Mouse (Mus musculus): ENCODE results near the gene Fam207a. TPM values are rescaled to one million over a fixed set of nuclear protein-coding genes. Genes with fewer than 3 reads are reported as not detected.
A peak's percentile ranks its signal among the peaks of the same experiment; 100 is the strongest.

Fam207a gene
- polyA plus RNA-seq, 1 experiment = 30.5 TPM

DNA sequence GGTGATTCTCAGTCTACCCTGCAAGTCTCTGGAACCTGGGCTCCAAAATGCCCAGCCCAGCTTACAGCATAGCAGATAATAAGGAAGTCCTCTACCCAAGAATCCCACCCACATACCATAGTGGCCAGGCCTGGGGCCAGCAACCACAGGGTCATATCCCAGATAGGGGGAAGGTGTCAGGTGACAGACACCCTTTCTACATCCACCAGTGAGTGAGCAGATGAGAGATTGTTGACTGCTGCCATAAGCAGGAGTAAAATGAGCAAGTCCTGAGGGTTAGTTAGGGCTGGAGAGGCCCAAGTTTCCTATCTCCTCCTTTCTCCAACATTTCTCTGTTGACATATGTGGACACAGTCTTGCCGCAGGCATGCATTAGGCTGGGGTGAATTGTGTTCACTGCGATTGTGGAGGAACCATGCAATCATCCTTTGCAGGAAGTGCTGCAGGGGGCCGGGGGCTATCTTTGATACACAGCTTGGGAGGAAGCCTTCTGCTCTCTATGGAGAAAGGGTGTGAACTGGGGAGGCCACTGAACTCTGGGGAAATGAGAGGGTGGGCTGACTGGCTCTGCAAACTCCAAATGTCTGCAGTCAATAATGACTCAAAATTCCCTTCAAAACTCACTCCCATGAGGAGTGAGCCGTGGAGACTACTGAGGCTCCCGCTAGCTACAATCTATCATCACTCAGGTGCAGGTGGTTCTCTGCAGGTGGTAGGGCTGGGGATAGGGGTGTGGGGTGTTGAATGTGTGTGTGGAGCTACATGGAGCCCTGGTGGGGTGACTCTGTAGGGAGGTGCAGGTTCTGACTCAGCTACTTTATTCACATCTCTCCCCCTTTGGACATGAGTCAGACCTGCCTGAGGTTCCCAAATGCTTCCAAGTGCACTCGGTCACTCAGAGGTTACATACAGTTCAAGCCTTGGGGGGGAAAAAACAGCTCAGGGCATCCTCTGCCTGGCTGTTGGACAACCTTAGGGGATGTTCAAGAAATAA lies 15.7 kb upstream of the Fam207a start:
- DNase-seq = no peak

DNA sequence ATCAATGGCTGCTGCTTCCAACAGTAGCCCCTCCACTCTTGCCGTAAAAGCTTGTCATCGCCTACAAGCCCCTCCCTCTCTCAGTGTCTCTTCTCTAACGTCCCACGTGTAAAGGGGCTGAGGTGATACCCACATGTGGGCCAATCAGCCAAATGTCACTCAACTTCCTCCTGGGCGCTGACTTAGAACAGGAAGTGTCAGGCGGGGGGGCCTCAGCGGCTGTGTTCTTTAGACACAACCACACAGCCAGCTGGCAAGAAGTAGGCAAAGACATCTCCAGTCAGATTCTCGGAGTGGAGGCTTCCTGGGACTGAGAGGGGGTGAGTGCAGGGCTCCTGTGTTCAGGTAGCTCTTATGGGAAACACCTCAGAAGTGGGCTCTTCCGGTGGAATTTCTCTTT lies 14.6 kb upstream of the Fam207a start, which contains the start of gene Itgb2:
TSS of gene Itgb2 (plus strand) at position 113 of the 400 bp plus-strand sequence.
- Histone ChIP-seq H3K4me1 (ENCODE audit: control insufficient read depth, insufficient read depth, low read length) (no peaks in the 10 kb centered on the region), H3K36me3 (ENCODE audit: control insufficient read depth, insufficient read depth, low read length) (no peaks in the 10 kb centered on the region), H3K27ac (ENCODE audit: insufficient read depth, low read depth, low read length) (no peak within 1 kb of the TSS), H3K27me3 (replicated peaks; ENCODE audit: control insufficient read depth, insufficient read depth, low read length) (no peaks in the 10 kb centered on the region), H3K4me3 (ENCODE audit: insufficient read depth, low read depth, low read length) (no peak within 1 kb of the TSS; the same call in 1 of the 2 replicates)
- 53% methylated on average over 9 of the region's 9 CpGs for WGBS
- no peak for DNase-seq
- TF ChIP-seq CTCF (conservative IDR thresholded peaks at IDR 0.05; ENCODE audit: insufficient read depth, insufficient read length, low read depth, low read length) (no peak), POLR2A (IDR thresholded peaks at IDR 0.05; ENCODE audit: low read depth, low read length) (no peak)

More for the DNA sequence above, 15.7 kb upstream of the Fam207a start:
- H3K27me3 ChIP-seq (replicated peaks; ENCODE audit: control insufficient read depth, insufficient read depth, low read length) = no peaks in the 10 kb centered on the region
- no peak overlapping the region for H3K27ac ChIP-seq (ENCODE audit: insufficient read depth, low read depth, low read length)
- no peak for TF ChIP-seq CTCF (conservative IDR thresholded peaks at IDR 0.05; ENCODE audit: insufficient read depth, insufficient read length, low read depth, low read length)
- H3K4me1 ChIP-seq (ENCODE audit: control insufficient read depth, insufficient read depth, low read length) = no peaks in the 10 kb centered on the region
- WGBS = 71% methylated on average over 6 of the region's 6 CpGs
- no peak overlapping the region for H3K4me3 ChIP-seq (ENCODE audit: insufficient read depth, low read depth, low read length)
- H3K36me3 ChIP-seq (ENCODE audit: control insufficient read depth, insufficient read depth, low read length) = no peaks in the 10 kb centered on the region

DNA sequence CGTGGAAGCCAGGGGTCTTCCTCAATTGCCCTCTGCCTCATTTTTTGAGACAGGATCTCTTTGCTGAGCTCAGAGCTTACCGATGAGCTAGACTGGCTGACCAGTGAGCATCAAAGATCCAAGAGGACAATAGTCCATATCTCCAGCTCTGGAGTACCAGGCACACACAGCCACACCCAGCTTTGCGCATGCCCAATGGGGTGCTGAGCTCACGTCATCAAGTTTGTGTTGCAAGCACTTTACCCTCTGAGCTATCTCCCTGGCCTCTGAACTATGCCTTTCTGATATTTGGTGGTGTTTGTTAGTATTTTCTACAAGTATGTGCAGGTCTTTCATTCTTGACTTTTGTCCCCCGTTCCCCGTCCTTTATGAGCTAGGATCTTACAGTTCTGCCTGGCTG lies 13.0 kb upstream of the Fam207a start:
- no peak for DNase-seq
- Histone ChIP-seq H3K4me3 (ENCODE audit: insufficient read depth, low read depth, low read length) (no peak overlapping the region), H3K27ac (ENCODE audit: insufficient read depth, low read depth, low read length) (no peak overlapping the region), H3K36me3 (ENCODE audit: control insufficient read depth, insufficient read depth, low read length) (no peaks in the 10 kb centered on the region), H3K27me3 (replicated peaks; ENCODE audit: control insufficient read depth, insufficient read depth, low read length) (no peaks in the 10 kb centered on the region), H3K4me1 (ENCODE audit: control insufficient read depth, insufficient read depth, low read length) (no peaks in the 10 kb centered on the region)
- WGBS = 83% methylated on average over 6 of the region's 6 CpGs
- no peak for TF ChIP-seq POLR2A (IDR thresholded peaks at IDR 0.05; ENCODE audit: low read depth, low read length)
- no peak for TF ChIP-seq CTCF (conservative IDR thresholded peaks at IDR 0.05; ENCODE audit: insufficient read depth, insufficient read length, low read depth, low read length)

DNA sequence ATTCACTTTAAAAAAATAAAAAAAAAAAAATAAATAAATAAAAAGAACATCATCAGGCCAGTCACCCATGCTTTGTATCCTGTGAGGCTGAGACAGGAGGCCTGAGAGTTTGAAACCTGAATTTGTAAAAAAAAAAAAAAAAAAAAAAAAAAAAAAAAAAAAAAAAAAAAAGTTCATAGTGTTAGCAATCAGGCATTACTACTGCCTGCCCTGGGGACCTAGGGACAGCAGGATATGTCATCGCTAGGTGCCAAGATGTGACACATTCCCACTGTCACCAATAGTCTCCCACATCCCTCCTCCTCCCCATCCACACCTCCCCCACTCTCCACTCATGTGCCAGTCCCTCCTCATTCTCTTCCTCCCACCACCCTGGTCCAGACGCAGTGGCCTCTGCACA lies 10.9 kb upstream of the Fam207a start:
- WGBS = 43% methylated on average over 2 of the region's 2 CpGs

DNA sequence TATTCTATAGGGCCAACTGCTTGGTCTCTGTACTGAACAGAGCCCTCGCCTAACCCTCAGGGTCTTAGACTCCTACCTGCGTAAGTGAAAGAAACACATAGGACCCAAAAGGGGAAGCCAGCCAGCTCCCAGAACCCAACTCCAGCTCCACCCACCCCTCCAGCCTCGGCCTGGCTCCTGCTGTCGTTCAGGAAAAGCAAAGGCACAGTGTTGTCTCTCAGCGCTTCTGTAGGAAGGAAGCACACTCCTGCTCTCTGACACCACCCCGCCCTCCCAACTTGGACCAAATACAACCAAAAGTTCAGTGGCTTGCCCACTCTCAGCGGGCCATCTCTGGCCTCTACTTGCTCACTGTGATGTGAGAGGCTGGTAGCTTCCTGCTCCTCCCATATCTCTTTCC lies 7.7 kb upstream of the Fam207a start:
- Histone ChIP-seq H3K4me1 (ENCODE audit: control insufficient read depth, insufficient read depth, low read length) (no peaks in the 10 kb centered on the region), H3K27me3 (replicated peaks; ENCODE audit: control insufficient read depth, insufficient read depth, low read length) (no peaks in the 10 kb centered on the region), H3K4me3 (ENCODE audit: insufficient read depth, low read depth, low read length) (no peak overlapping the region), H3K27ac (ENCODE audit: insufficient read depth, low read depth, low read length) (0 out of 2 replicates have a peak overlapping the region, but pooled peaks have one; percentile 1), H3K36me3 (ENCODE audit: control insufficient read depth, insufficient read depth, low read length) (no peaks in the 10 kb centered on the region)
- DNase-seq = peak; percentile 75
- 67% methylated on average over 7 of the region's 7 CpGs for WGBS
- TF ChIP-seq POLR2A (IDR thresholded peaks at IDR 0.05; ENCODE audit: low read depth, low read length) = no peak
- TF ChIP-seq CTCF (conservative IDR thresholded peaks at IDR 0.05; ENCODE audit: insufficient read depth, insufficient read length, low read depth, low read length) = no peak

More for the DNA sequence above, 10.9 kb upstream of the Fam207a start:
- Histone ChIP-seq H3K27me3 (replicated peaks; ENCODE audit: control insufficient read depth, insufficient read depth, low read length) (no peaks in the 10 kb centered on the region), H3K36me3 (ENCODE audit: control insufficient read depth, insufficient read depth, low read length) (no peaks in the 10 kb centered on the region), H3K27ac (ENCODE audit: insufficient read depth, low read depth, low read length) (no peak overlapping the region), H3K4me3 (ENCODE audit: insufficient read depth, low read depth, low read length) (no peak overlapping the region), H3K4me1 (ENCODE audit: control insufficient read depth, insufficient read depth, low read length) (no peaks in the 10 kb centered on the region)
- DNase-seq = no peak
- TF ChIP-seq POLR2A (IDR thresholded peaks at IDR 0.05; ENCODE audit: low read depth, low read length) (no peak), CTCF (conservative IDR thresholded peaks at IDR 0.05; ENCODE audit: insufficient read depth, insufficient read length, low read depth, low read length) (no peak)

DNA sequence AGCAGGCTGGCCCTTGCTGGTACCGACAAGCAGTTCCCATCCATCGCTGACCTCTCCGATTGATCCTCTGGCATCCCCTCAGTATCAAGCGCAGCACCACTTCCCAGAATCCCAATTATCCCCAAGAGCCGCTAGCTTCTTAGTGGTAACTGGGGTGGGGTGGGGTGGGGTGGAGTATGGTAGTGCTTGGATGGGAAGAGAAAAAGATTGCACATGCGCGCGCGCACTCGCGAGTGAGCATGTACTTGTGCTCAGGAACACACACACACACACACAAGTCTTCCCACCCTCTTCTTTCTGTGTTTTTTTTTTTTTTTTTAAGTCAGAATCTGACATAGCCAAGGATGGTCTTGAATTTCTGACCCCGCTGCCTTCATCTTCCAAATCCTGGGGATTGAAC lies 7.2 kb upstream of the Fam207a start:
- WGBS = 53% methylated on average over 12 of the region's 12 CpGs
- no peak for TF ChIP-seq CTCF (conservative IDR thresholded peaks at IDR 0.05; ENCODE audit: insufficient read depth, insufficient read length, low read depth, low read length)
- no peak for TF ChIP-seq POLR2A (IDR thresholded peaks at IDR 0.05; ENCODE audit: low read depth, low read length)
- Histone ChIP-seq H3K36me3 (ENCODE audit: control insufficient read depth, insufficient read depth, low read length) (no peaks in the 10 kb centered on the region), H3K4me1 (ENCODE audit: control insufficient read depth, insufficient read depth, low read length) (no peaks in the 10 kb centered on the region), H3K27ac (ENCODE audit: insufficient read depth, low read depth, low read length) (no peak overlapping the region), H3K4me3 (ENCODE audit: insufficient read depth, low read depth, low read length) (no peak overlapping the region), H3K27me3 (replicated peaks; ENCODE audit: control insufficient read depth, insufficient read depth, low read length) (no peaks in the 10 kb centered on the region)
- DNase-seq = no peak

DNA sequence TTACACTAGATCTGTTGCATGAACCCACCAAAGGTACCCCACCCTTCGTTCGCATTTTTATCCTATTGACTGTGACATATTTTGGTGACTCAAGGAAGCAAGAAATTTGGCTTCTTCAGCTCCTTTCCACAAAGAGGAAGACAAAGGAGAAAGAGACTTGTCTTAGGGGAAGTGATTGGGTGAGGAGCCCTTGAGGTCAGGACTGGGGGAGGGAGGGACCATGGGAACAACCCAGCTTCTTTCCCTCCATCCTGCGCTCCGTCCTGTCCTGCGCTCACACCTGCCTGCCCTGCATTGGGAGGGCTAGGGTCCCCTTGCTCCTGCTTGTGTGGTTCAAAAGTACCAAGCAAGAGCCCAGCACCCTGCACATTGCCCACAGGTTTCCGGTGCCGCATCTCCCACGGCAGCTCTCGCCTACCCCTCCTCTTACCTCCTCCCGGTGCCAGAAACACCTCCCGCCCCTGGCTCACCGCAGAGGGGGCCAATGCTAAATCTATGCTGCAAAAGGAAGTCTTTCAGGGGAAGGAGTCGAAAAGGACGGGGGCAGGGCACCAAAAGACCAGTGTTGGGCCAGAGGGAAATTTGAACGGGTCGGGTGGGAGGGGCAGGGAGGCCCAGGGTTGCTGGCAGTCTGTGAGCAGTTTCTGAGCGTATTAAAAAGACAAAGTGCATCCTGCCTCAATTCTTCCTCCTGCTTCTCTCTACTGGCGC lies 6.6 kb upstream of the Fam207a start:
- Histone ChIP-seq H3K27me3 (replicated peaks; ENCODE audit: control insufficient read depth, insufficient read depth, low read length) (no peaks in the 10 kb centered on the region), H3K27ac (ENCODE audit: insufficient read depth, low read depth, low read length) (no peak overlapping the region), H3K4me1 (ENCODE audit: control insufficient read depth, insufficient read depth, low read length) (0 out of 2 replicates have a peak, but pooled peaks cover 5% of the 10 kb centered on the region), H3K36me3 (ENCODE audit: control insufficient read depth, insufficient read depth, low read length) (no peaks in the 10 kb centered on the region), H3K4me3 (ENCODE audit: insufficient read depth, low read depth, low read length) (no peak overlapping the region; the same call in 1 of the 2 replicates)
- DNase-seq = no peak
- 22% methylated on average over 18 of the region's 18 CpGs for whole genome bisulfite sequencing
- TF ChIP-seq CTCF (conservative IDR thresholded peaks at IDR 0.05; ENCODE audit: insufficient read depth, insufficient read length, low read depth, low read length) (no peak), POLR2A (IDR thresholded peaks at IDR 0.05; ENCODE audit: low read depth, low read length) (no peak)
